Mouse (Mus musculus): ENCODE results near the gene Ctnnbl1. TPM values are rescaled to one million over a fixed set of nuclear protein-coding genes. Genes with fewer than 3 reads are reported as not detected.

Gene Ctnnbl1
- polyA plus RNA-seq, 1 experiment, result 21.8 TPM

- WGBS, result 92% methylated on average over 4 of the region's 4 CpGs
Observed at GRCm38 (mm10) chr2:157813121-157813520, 75.9 kb downstream of the Ctnnbl1 start.

DNA sequence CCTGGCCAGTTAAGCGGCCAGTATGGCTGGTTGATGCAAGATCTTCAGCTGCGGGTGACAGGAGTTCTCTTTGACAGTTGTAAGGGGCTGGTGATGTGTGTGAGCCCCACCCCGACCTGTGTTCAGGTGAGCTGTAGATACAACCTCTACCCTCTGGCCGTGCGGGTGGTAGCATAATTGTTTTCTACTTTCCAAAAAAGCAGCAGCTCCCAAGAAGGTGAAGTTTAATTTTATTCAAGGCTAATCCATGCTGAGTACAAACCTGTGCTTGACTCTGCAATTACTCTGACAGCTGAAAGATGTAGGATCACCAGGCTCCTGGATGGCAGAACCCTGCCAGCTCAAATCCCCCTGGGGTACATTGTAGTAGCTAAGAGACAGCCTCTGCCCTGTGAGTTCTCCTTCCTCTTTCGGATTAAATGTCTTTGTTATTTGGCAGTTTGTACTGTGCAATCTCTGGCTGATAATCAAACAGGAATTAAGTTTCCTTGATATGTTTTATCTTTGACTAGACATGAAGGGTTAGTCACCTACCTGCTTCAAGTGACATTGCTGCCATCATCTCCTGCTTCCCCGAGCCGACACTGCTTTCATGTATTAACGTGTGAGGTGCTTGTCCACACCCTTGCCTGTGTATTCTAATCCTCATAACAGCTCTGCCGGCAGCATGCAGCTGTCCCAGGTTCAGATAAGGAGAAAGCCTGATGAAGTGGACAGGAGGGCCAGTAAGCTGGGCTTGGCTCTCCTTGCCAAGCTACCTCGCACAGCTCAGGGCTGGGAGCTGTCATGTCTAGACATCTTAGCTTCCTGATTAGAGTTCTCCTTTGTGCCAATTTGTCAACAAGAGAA is 77.1 kb downstream of the Ctnnbl1 start:
- 71% methylated on average over 11 of the region's 11 CpGs for WGBS
- no peak for DNase-seq (ENCODE audit: low read depth, low spot score)

More at GRCm38 (mm10) chr2:157813121-157813520, 75.9 kb downstream of the Ctnnbl1 start:
- DNase-seq (ENCODE audit: low read depth, low spot score), result no peak

GRCm38 (mm10) chr2:157814965-157815283 is 77.7 kb downstream of the Ctnnbl1 start:
- DNase-seq (ENCODE audit: low read depth, low spot score), result no peak
- WGBS, result 95% methylated on average over 2 of the region's 2 CpGs

DNA sequence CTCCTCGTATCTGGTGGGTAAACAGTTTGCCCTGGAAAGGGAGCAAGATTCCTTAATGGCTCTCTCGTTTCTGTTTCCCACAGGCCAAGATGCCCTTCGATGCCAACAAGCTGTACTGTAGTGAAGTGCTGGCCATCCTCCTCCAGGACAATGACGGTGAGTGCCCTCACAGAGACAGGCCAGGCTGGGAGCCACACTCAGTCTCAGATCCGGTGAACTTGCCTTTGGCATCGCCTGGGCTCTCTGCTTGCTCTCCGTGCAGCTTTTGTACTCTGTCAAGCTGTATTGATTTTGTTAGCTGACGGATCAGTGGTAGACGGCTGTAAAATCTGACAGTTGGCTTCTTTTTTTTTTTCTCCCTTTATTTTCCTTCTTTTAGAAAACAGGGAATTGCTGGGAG is 80.5 kb downstream of the Ctnnbl1 start:
- WGBS, result 84% methylated on average over 9 of the region's 9 CpGs
- no peak for DNase-seq (ENCODE audit: low read depth, low spot score)

- WGBS, result 84% methylated on average over 15 of the region's 15 CpGs
- no peak for DNase-seq (ENCODE audit: low read depth, low spot score)
Observed at GRCm38 (mm10) chr2:157818576-157819320, 81.5 kb downstream of the Ctnnbl1 start.

DNA sequence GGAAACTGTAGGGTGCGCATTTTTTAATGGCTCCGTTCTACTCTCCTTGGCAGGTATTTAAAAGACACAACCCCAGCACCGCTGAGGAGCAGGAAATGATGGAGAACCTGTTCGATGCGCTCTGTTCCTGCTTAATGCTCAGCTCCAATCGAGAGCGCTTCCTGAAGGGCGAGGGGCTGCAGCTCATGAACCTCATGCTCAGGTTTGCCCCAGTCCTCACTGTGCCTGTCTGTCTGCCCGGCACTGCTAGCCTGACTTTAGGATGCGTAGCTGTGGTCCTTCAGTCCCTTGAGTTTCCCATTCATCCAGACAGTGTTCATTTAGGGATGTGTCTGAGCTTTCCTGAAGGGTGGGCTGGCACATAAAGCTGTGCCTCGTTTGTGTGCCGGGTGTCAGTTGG is 82.2 kb downstream of the Ctnnbl1 start:
- 91% methylated on average over 12 of the region's 12 CpGs for WGBS
- DNase-seq (ENCODE audit: low read depth, low spot score), result no peak

DNA sequence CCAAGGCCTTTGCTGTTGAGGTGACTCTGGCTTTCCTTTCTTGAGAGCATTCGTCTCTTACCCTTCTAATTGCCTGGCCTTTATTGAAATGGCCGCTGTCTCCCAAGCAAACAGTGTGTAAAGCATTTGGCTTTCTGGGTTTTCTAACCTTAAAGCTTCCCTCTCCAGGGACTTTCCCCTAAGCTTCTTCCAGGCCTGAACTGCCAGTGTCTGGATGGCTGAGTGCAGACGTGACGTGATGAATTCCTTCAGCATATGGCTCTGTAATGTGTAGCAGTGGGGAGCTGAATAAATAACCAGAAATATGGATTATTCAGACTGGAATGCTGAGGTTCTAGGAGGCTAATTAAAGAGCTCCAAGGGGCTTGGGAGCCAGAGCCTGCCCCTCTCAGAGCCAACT is 84.1 kb downstream of the Ctnnbl1 start:
- no peak for DNase-seq (ENCODE audit: low read depth, low spot score)
- 88% methylated on average over 4 of the region's 4 CpGs for WGBS

- no peak for DNase-seq (ENCODE audit: low read depth, low spot score)
- WGBS, result 81% methylated on average over 3 of the region's 3 CpGs
Observed at GRCm38 (mm10) chr2:157823456-157823855, 86.3 kb downstream of the Ctnnbl1 start.

DNA sequence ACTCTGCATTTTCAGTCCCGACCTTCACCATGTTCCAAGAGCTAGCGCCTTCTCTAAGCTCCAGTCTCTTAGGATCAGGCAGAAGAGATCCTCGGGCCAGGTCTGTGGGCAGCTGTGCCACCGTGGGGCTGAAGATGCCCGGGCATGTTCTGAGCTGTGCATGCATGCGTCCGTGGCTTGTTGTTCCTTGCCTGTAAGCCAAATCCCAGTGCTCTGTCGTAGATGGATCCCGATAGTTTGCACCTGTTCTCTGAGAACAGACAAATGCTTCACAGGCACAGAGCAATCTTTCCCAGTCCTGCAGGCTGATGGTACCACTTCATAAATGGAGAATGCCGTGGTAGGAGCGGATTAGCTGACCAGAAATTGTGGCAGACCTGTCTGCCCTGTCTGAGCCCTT is 87.0 kb downstream of the Ctnnbl1 start:
- no peak for DNase-seq (ENCODE audit: low read depth, low spot score)
- 96% methylated on average over 11 of the region's 11 CpGs for WGBS

DNA sequence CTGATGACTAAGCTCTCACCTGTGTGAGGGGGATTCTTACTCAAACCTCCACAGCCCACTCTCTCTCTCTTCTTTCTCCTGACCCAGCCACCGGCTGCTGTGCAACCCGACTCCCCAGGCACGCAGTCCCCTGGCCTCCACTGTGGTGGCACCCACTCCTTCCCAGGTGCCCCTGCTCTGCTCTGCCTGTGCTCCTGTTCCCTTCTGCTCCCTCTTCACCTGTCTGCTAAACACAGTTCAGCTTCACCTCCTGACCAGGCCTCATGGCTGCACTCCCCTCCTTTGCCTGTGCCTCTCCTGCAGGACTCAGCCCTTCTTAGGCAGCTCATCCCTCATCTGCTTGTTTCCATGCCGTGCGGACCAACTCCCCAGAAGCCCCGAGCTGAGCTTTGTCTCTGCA is 92.9 kb downstream of the Ctnnbl1 start:
- no peak for DNase-seq (ENCODE audit: low read depth, low spot score)
- WGBS, result 87% methylated on average over 6 of the region's 6 CpGs

- DNase-seq (ENCODE audit: low read depth, low spot score), result no peak
- WGBS, result 71% methylated on average over 10 of the region's 10 CpGs
Observed at GRCm38 (mm10) chr2:157830620-157831354, 93.6 kb downstream of the Ctnnbl1 start.

- WGBS, result 68% methylated on average over 8 of the region's 8 CpGs
- DNase-seq (ENCODE audit: low read depth, low spot score), result no peak
Observed at GRCm38 (mm10) chr2:157837050-157837449, 99.8 kb downstream of the Ctnnbl1 start.

DNA sequence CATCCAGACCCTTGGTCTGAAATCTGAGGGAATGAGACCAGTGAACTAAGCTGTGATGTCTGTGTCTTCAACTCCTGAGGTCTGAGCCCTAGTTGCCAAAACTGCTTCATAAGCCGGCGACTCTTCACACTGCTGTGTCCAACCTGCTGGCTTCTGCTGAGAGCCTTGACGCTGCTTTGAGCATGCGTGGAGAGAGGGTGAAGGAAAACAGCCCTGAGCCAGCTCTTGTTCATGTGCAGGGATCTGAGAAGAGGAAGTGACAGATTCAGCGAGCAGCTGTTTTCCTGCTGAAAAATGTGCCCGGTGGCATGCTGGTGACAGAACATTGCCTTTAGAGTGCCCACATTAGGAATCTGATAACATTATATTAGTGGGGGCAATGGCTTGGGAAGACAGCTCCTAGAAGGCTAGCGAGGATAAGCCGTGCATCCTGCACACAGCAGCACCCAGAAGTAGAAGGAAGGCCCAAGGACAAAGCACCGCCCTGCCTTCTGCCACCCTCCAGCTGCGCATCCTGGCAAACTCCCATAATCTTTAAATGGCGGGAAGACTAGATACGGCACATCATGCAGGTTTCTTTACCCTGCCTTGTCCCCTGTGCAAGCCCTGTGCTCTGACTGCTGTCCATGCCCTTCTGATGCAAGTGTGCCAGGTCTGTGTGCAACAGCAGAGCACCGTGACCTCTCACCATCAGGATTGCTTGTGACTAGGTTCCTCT is 101.2 kb downstream of the Ctnnbl1 start:
- whole genome bisulfite sequencing, result 94% methylated on average over 13 of the region's 13 CpGs

DNA sequence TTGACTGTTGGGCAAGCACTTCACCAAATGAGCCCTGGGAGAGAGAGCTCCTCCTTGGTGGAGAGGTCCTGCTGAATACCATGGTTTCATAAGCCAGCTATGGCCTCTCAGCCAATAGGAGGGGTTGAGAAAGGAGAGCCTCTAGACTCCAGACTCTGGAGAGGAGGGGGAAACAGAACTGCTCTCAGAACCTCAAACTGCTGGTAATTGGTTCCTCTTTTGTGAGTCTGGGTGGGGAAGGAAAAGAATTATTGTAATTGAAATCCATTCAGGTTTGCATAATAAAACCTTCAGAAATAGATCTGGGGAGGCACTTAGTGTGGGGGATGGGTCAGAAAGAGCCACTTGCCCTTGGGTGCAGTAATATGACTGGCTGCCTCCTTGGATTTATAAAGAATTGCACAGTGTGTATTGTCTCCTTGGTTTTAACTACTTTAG is 103.5 kb downstream of the Ctnnbl1 start:
- DNase-seq (ENCODE audit: low read depth, low spot score), result no peak

More for the DNA sequence above, 101.2 kb downstream of the Ctnnbl1 start:
- no peak for DNase-seq (ENCODE audit: low read depth, low spot score)

DNA sequence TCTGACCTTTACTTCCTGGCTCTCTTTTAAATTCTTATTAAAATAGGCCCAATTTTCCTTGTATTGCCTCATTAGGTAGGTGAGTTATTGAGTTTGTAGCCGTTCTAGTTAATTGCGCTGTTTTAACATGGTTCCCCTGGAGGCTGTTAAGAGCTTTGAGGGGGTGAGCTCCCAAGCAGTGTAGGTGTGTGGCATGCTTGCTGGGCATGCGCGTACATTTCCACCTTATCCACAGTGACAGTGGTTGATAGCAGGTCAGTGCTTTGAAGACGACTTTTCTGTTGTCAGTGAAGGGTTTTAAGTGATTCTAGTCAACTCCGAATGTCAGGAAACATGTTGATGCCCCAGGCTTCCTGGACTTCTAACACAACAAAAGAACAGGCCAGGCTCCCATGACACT is 103.9 kb downstream of the Ctnnbl1 start:
- 81% methylated on average over 6 of the region's 6 CpGs for WGBS

GRCm38 (mm10) chr2:157844746-157845145 is 107.5 kb downstream of the Ctnnbl1 start:
- no peak for DNase-seq (ENCODE audit: low read depth, low spot score)
- WGBS, result 85% methylated on average over 2 of the region's 2 CpGs

More for the DNA sequence above, 103.9 kb downstream of the Ctnnbl1 start:
- no peak for DNase-seq (ENCODE audit: low read depth, low spot score)

DNA sequence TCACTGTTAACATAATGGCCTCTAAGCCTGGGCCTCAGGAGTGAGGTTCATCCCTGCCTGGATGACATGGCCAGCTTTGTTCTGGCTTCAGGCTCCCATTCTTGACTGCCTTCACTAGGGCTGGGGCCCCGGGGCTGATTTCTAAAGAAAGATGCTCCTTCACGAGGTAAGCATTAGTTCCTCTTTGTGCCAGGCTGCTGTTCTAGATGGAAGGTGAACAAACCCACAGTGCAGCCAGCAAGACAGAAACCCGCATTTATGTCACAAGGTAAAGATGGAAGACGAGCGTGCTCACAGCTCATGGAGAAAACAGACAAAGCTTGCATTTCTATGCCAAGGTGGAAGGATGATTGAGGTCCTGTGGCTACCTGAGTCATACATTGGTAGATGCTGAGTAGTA is 108.6 kb downstream of the Ctnnbl1 start:
- DNase-seq (ENCODE audit: low read depth, low spot score), result no peak
- 88% methylated on average over 5 of the region's 5 CpGs for WGBS

DNA sequence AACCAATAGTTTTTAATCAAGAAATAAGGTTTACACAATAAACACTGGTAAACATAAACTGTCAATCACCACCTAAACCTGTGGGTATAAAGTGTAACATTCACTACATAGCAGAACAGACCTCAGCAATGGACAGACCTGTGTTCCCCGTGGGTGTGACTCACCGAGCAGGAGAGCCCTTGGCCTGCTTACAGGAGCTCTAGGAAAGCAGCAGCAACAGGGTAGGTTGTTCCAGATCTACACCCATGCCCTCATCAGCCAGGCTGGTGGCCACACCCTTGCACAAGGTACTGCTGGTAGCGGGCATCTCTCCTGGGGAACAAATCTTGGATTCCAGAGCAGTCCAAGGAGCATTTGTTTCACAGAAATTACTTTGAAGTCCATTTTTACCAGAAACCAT is 115.9 kb downstream of the Ctnnbl1 start:
- 52% methylated on average over 3 of the region's 3 CpGs for WGBS

DNA sequence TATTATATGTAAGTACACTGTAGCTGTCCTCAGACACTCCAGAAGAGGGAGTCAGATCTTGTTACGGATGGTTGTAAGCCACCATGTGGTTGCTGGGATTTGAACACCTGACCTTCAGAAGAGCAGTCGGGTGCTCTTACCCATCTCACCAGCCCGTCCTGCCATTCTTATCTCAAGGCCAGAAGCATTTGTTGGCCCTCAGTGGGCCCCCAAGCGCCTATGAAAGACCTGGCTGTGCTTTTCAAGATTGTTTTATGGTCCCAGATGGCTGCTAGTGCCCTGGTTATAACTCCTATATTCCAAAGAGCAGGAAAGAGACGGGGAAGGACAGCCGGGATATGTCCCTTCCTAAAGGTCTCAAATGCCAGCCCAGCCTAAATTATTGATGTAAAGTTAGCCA is 118.6 kb downstream of the Ctnnbl1 start:
- DNase-seq (ENCODE audit: low read depth, low spot score), result no peak
- 43% methylated on average over 6 of the region's 6 CpGs for WGBS

More for the DNA sequence above, 115.9 kb downstream of the Ctnnbl1 start:
- no peak for DNase-seq (ENCODE audit: low read depth, low spot score)

DNA sequence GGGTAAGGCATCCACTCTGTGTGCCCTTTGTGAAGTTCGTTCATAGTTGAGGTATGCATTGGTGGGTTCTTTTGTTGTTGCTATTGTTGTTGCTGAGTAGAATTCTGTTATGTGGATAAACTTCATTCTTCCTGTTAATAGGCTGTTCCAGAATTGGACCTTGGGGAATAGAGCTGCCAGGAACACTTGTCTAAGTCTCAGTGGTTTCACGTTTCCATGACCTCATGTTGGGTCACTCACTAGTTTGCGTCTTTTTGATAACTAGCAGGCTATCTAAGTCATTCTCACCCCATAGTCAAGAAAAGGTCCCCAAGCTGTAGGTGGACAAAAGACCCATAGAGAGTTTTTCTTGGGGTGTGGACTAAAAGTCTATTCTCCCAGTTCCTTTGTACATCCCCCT is 120.3 kb downstream of the Ctnnbl1 start:
- DNase-seq (ENCODE audit: low read depth, low spot score), result no peak

More for the DNA sequence above, 120.3 kb downstream of the Ctnnbl1 start:
- WGBS, result 86% methylated on average over 3 of the region's 3 CpGs

Data from large intestine, adult 2 months (tissue).